Mouse (Mus musculus) hindbrain, embryonic 11.5 days (tissue): ENCODE measurements around the gene Ankk1. TPM values are rescaled to one million over a fixed set of nuclear protein-coding genes. Genes with fewer than 3 reads are reported as not detected.

ENCODE experiments used
- ATAC-seq: fragments of 200-750 bp; cut with Nextera tagmentation; 2 replicates; pipeline ENCODE4 v1.8.0; 2017; ENCODE audit warnings: mild to moderate bottlenecking, moderate TSS enrichment, moderate library complexity; ENCODE audit not compliant: low FRiP score
- DNase-seq: peaks from one replicate; pipeline ENCODE4 v3.0.0-alpha.2; 2015; ENCODE audit warnings: low spot score
- H3K27ac ChIP-seq: fragments of 300-500 bp; sonication (generic); 2 replicates; pipeline ENCODE4 v1.5.1; 2014; ENCODE audit warnings: mild to moderate bottlenecking, low read depth, low read length
- H3K27me3 ChIP-seq: fragments of 300-500 bp; sonication (generic); 2 replicates; pipeline ENCODE4 v1.6.1; 2014; ENCODE audit warnings: mild to moderate bottlenecking, low read length, moderate library complexity, mixed read lengths; ENCODE audit not compliant: control insufficient read depth, insufficient read depth
- H3K36me3 ChIP-seq: fragments of 300-500 bp; sonication (generic); 2 replicates; pipeline ENCODE4 v1.6.1; 2014; ENCODE audit warnings: mild to moderate bottlenecking, low read length, moderate library complexity, mixed read lengths; ENCODE audit not compliant: control insufficient read depth, insufficient read depth
- H3K4me1 ChIP-seq: fragments of 300-500 bp; sonication (generic); replicated peaks from 2 replicates; pipeline ENCODE4 v1.6.1; 2014; ENCODE audit warnings: low read length, mixed read lengths; ENCODE audit not compliant: control insufficient read depth, insufficient read depth
- H3K4me2 ChIP-seq: fragments of 300-500 bp; sonication (generic); replicated peaks from 2 replicates; pipeline ENCODE4 v1.6.1; 2014; ENCODE audit warnings: mild to moderate bottlenecking, low read depth, low read length
- H3K4me3 ChIP-seq: fragments of 300-500 bp; sonication (generic); 2 replicates; pipeline ENCODE4 v1.5.1; 2014; ENCODE audit warnings: low read depth, low read length
- H3K9ac ChIP-seq: fragments of 300-500 bp; sonication (generic); 2 replicates; pipeline ENCODE4 v1.6.1; 2014; ENCODE audit warnings: low read depth, low read length
- H3K9me3 ChIP-seq: fragments of 300-500 bp; sonication (generic); 2 replicates; pipeline ENCODE4 v1.6.1; 2016; ENCODE audit warnings: low read length; ENCODE audit not compliant: control insufficient read depth
- WGBS: fragments of 180-500 bp; shearing (Covaris S2); extraction: QIAGEN DNeasy Blood & Tissue Kit; methylation state at CpG from one replicate; pipeline ENCODE4 v1.1.7; 2014; 5-methylcytosine and 5-hydroxymethylcytosine counted together
- polyA plus RNA-seq: library from polyadenylated mRNA; unstranded; fragments of >200 nt; fragmentation: Nextera tagmentation; extraction: Ambion mirVana; gene quantifications from 2 replicates; pipeline ENCODE4 v1.2.1, GENCODE M21; 2014

Gene Ankk1
- not detected in 2 replicates for polyA plus RNA-seq

DNA sequence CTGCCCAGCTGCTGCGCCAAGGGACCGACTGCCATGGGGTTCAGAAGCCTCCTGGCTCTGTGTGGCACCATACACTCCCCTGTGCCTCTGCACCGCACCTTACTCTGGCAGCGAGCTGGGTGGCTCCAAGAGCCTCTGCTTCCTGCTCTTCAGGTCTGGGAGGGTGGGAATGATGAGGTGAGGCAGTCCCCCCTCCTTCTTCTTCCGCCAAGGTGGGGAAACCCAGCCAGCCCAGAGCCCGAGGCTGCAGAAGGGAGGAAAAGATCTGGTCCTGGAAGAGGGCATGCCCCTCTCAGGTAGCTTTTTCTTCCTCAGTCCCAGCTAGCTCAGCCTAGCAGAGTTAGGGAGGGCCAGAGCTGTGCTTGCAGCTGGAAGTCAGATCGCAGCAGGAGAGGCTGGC is at the start of gene Ankk1:
Ankk1 (minus strand) TSS at position 101 of the 400 bp plus-strand sequence.
- WGBS: 87% methylated on average over 5 of the region's 7 CpGs
- no peak within 1 kb of the TSS for H3K4me2 ChIP-seq
- no peak within 1 kb of the TSS for H3K27ac ChIP-seq
- no peaks in the 10 kb centered on the region for H3K27me3 ChIP-seq
- H3K4me3 ChIP-seq: no peak within 1 kb of the TSS
- ATAC-seq (no peak), DNase-seq (no peak)
- no peak within 1 kb of the TSS for H3K9ac ChIP-seq
- H3K36me3 ChIP-seq: no peaks in the 10 kb centered on the region
- H3K4me1 ChIP-seq: no peaks in the 10 kb centered on the region
- no peaks in the 10 kb centered on the region for H3K9me3 ChIP-seq

DNA sequence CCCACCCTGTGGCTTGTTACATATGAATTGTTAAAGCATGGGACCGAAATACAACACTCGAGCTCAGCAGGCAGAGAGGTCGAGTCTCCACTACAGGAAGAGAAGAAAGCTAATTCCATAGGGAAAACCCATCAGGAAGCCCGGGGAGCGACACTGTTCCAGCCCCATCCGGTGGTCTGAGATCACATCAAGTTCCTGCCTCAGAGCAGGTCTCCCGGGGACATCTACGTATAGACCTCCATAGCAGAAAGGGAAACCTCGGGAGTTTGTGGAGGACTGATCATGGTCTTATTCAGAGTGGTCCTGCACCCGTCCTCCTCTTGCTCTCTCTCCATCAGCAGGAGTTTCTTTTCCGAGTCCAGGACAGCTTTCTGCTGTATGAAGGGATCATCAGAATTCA is 45.3 kb upstream of the Ankk1 start:
- Histone ChIP-seq H3K9me3 (no peaks in the 10 kb centered on the region), H3K9ac (no peak overlapping the region), H3K4me2 (no peak overlapping the region), H3K4me1 (no peaks in the 10 kb centered on the region), H3K36me3 (no peaks in the 10 kb centered on the region), H3K27ac (no peak overlapping the region), H3K27me3 (no peaks in the 10 kb centered on the region), H3K4me3 (no peak overlapping the region)
- WGBS: 66% methylated on average over 11 of the region's 11 CpGs
- no peak for ATAC-seq
- no peak for DNase-seq

DNA sequence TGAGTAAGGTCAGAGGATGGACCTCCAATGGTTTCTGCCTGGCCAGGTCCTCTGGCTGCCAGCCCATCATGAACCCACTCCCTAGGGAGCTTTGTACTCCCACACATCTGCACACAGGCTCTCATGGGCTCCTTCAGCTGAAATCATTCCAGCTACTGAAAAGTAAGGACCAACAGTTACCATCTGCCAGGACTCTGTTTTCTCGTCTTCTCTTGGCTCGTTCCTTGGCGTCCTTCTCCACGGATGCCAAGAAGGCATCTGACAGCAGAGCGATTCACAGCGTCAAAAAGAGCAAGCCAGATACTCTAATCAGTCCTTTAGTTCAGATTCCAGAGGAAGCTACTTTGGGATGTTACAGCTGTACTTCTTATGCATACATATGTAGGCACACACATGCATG is 44.1 kb upstream of the Ankk1 start:
- Histone ChIP-seq H3K4me2 (no peak overlapping the region), H3K4me1 (no peaks in the 10 kb centered on the region), H3K27me3 (no peaks in the 10 kb centered on the region), H3K9ac (no peak overlapping the region), H3K27ac (no peak overlapping the region), H3K36me3 (no peaks in the 10 kb centered on the region), H3K4me3 (no peak overlapping the region), H3K9me3 (no peaks in the 10 kb centered on the region)
- DNase-seq (no peak), ATAC-seq (no peak)
- 86% methylated on average over 6 of the region's 6 CpGs for WGBS

DNA sequence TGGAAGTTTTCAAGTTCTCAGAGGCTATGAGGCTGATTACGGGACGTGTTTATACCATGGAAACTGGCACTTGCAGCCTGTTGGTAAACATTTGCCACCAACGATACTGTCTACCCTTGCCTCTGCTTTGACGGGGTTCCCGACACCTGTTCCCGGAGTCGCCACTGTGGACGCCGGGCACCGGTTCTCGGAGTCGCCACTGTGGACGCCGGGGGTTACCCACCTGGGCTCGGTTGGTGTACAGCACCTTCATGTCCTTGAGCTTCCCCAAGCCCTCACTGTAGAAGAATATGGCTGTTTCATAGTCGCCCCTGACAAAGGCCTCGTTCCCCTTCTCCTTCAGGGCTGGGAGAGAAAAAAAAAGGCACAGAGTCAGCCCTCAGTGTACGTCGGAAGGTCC is 43.2 kb upstream of the Ankk1 start:
- DNase-seq (no peak), ATAC-seq (no peak)
- Histone ChIP-seq H3K9ac (no peak overlapping the region), H3K4me3 (no peak overlapping the region), H3K27me3 (no peaks in the 10 kb centered on the region), H3K9me3 (no peaks in the 10 kb centered on the region), H3K4me2 (no peak overlapping the region), H3K27ac (no peak overlapping the region), H3K4me1 (no peaks in the 10 kb centered on the region), H3K36me3 (no peaks in the 10 kb centered on the region)
- WGBS: 94% methylated on average over 19 of the region's 19 CpGs

DNA sequence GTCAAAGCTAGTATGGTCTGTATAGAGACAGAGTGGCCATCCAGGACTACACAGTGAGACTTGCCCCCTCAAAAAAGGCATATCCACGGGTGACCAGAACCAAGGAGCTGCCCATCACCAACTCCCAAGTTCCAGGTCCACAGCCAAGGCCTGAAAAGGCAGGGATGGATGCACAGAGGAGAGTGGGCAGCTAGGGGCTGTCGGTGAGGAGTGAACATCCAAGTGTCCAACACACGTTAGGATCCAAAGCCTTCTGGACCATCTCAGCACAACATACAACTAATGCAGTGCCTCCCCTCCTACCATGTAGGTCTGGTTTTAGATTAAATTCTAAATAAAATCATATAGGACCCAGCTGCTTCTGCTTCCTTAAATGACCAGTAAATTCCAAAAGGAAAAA is 29.3 kb upstream of the Ankk1 start:
- no peak overlapping the region for H3K4me3 ChIP-seq
- WGBS: 90% methylated on average over 3 of the region's 3 CpGs
- no peaks in the 10 kb centered on the region for H3K4me1 ChIP-seq
- ATAC-seq (no peak), DNase-seq (no peak)
- H3K9ac ChIP-seq: no peak overlapping the region
- no peak overlapping the region for H3K27ac ChIP-seq
- H3K9me3 ChIP-seq: no peaks in the 10 kb centered on the region
- no peak overlapping the region for H3K4me2 ChIP-seq
- H3K36me3 ChIP-seq: no peaks in the 10 kb centered on the region
- no peaks in the 10 kb centered on the region for H3K27me3 ChIP-seq

DNA sequence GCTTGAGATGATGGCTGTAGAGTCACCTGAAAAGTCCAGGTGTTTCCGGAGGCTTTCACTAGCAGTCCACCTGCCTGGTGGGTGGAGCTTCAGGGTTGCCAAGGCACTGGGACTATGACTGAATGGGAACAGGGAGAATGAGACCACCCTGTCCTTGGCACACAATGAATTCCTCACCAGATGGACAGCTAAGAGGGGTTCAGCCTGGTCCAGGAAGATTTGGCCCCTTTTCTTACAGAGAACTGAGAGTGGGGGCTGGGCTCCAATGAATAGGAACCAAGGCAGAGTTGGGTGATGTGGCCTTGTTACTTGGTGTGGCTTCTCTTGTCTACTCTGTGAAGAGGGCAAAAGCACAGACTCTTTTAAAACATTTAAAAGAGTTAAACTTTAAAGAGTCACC is 25.6 kb upstream of the Ankk1 start:
- no peaks in the 10 kb centered on the region for H3K9me3 ChIP-seq
- no peak overlapping the region for H3K9ac ChIP-seq
- H3K4me2 ChIP-seq: no peak overlapping the region
- no peak overlapping the region for H3K27ac ChIP-seq
- H3K4me1 ChIP-seq: no peaks in the 10 kb centered on the region
- DNase-seq (no peak), ATAC-seq (no peak)
- no peak overlapping the region for H3K4me3 ChIP-seq
- no peaks in the 10 kb centered on the region for H3K36me3 ChIP-seq
- no peaks in the 10 kb centered on the region for H3K27me3 ChIP-seq
- 100% methylated on average over 1 of the region's 1 CpGs for WGBS

DNA sequence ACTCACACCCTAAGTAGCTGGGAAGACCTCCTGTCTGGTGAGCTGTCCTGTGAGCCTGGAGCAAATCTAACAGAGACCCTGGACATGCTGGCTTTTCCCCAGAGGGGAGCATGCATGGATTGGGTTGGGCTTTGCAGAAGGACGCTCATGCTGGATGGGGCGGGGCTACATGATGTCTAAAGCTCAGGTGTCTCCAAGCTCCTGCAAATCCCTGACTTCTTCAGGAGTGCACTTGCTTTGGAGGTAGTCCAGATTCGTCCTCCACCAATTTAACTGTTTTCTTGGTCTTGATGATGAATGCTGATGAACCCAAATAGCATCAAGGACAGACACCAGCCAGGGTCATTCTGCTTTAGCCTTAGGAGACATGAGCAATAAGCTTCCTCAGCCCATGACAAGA is 23.7 kb upstream of the Ankk1 start:
- Histone ChIP-seq H3K36me3 (no peaks in the 10 kb centered on the region), H3K4me3 (no peak overlapping the region), H3K9me3 (no peaks in the 10 kb centered on the region), H3K9ac (no peak overlapping the region), H3K4me2 (no peak overlapping the region), H3K27ac (no peak overlapping the region), H3K4me1 (no peaks in the 10 kb centered on the region), H3K27me3 (no peaks in the 10 kb centered on the region)
- no peak for DNase-seq
- 83% methylated on average over 3 of the region's 3 CpGs for WGBS
- ATAC-seq: no peak

DNA sequence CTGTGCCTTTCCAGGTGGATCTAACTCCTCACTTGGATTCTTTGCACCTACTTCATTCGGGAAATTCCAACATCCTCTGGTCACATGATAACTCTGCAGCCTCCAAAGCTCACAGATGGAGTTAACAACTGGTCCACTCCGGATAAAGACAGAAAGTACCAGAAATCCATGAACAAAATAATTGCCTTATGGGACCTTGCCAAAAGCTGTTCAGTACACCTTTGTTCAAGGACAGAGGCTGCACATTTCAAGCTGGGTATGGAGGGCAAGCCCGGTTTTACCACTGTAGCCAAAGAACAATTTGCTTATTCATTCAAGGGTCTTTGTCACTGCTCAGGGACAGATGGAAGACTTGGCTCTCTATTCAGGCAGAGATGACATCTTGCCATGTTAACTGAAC is 15.8 kb upstream of the Ankk1 start:
- H3K36me3 ChIP-seq: no peaks in the 10 kb centered on the region
- DNase-seq: no peak
- no peak overlapping the region for H3K9ac ChIP-seq
- 82% methylated on average over 3 of the region's 3 CpGs for WGBS
- H3K27me3 ChIP-seq: no peaks in the 10 kb centered on the region
- H3K4me1 ChIP-seq: no peaks in the 10 kb centered on the region
- no peak overlapping the region for H3K27ac ChIP-seq
- H3K4me3 ChIP-seq: no peak overlapping the region
- H3K4me2 ChIP-seq: no peak overlapping the region
- no peaks in the 10 kb centered on the region for H3K9me3 ChIP-seq
- ATAC-seq: no peak

DNA sequence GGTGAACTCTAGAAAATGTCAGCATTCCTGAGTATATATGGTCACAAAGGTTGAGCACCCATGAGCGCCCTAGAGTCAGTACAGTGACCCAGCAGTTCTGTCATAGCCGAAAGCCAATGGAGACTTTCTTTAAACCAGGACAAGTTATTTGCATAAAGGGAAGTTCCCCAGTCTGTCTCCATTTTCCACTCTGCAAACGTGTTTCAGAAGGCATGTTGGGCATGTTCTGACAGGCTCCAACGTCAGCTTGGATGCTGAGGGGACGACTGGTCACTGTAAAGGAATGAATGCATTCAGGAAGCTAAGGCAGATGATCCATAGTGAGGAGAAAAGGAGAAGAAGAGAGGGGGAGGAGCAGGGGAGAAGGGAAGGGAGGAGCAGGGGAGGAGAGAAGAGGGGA is 657 bp upstream of the Ankk1 start:
- 74% methylated on average over 5 of the region's 5 CpGs for WGBS
- ATAC-seq: no peak

More for the DNA sequence above, 657 bp upstream of the Ankk1 start:
- no peak for DNase-seq
- Histone ChIP-seq H3K4me3 (no peak overlapping the region), H3K27me3 (no peaks in the 10 kb centered on the region), H3K27ac (no peak overlapping the region), H3K9ac (no peak overlapping the region), H3K36me3 (no peaks in the 10 kb centered on the region), H3K4me2 (no peak overlapping the region), H3K9me3 (no peaks in the 10 kb centered on the region), H3K4me1 (no peaks in the 10 kb centered on the region)
